Mouse (Mus musculus) c-Kit-positive CD71-positive TER-119-positive erythroid progenitor cells, embryonic 14.5 days (primary cell): ENCODE results near the gene Gna15.
A peak's percentile ranks its signal among the peaks of the same experiment; 100 is the strongest.

Experiments
- DNase-seq: peaks from one replicate; pipeline ENCODE4 v3.0.0-alpha.2; 2013; ENCODE audit warnings: low spot score

Gene Gna15

GRCm38 (mm10) chr10:81467670-81468235 is 56.3 kb downstream of the Gna15 start:
- no peak for DNase-seq

GRCm38 (mm10) chr10:81466881-81467280 is 57.1 kb downstream of the Gna15 start:
- no peak for DNase-seq

- DNase-seq, result no peak
Observed at GRCm38 (mm10) chr10:81466066-81466465, 58.0 kb downstream of the Gna15 start.

GRCm38 (mm10) chr10:81465265-81465645 is 58.8 kb downstream of the Gna15 start:
- no peak for DNase-seq

GRCm38 (mm10) chr10:81464405-81465264 is 59.4 kb downstream of the Gna15 start:
- DNase-seq, result peak; percentile 60

- no peak for DNase-seq
Observed at GRCm38 (mm10) chr10:81463531-81463930, 60.5 kb downstream of the Gna15 start.

GRCm38 (mm10) chr10:81462917-81463316 is 61.1 kb downstream of the Gna15 start:
- no peak for DNase-seq

- DNase-seq, result no peak
Observed at GRCm38 (mm10) chr10:81462415-81462804, 61.6 kb downstream of the Gna15 start.

- no peak for DNase-seq
Observed at GRCm38 (mm10) chr10:81461673-81462414, 62.2 kb downstream of the Gna15 start.

- no peak for DNase-seq
Observed at GRCm38 (mm10) chr10:81460951-81461350, 63.1 kb downstream of the Gna15 start.

GRCm38 (mm10) chr10:81460471-81460870 is 63.6 kb downstream of the Gna15 start:
- DNase-seq, result no peak

- no peak for DNase-seq
Observed at GRCm38 (mm10) chr10:81459399-81459798, 64.6 kb downstream of the Gna15 start.

- DNase-seq, result no peak
Observed at GRCm38 (mm10) chr10:81458267-81458666, 65.8 kb downstream of the Gna15 start.

- DNase-seq, result no peak
Observed at GRCm38 (mm10) chr10:81457624-81458023, 66.4 kb downstream of the Gna15 start.

GRCm38 (mm10) chr10:81456983-81457563 is 67.0 kb downstream of the Gna15 start:
- DNase-seq, result no peak

GRCm38 (mm10) chr10:81455181-81455895 is 68.7 kb downstream of the Gna15 start, which contains the start of gene Nfic:
Nfic (minus strand) TSS chr10:81455635.
- no peak for DNase-seq

GRCm38 (mm10) chr10:81454106-81454505 is 69.9 kb downstream of the Gna15 start:
- no peak for DNase-seq

GRCm38 (mm10) chr10:81452947-81453288 is 71.1 kb downstream of the Gna15 start:
- no peak for DNase-seq
